Mouse (Mus musculus): ENCODE results near the gene Mettl11b. TPM values are rescaled to one million over a fixed set of nuclear protein-coding genes. Genes with fewer than 3 reads are reported as not detected.

The Mettl11b gene
- total and polyA plus RNA-seq, 3 experiments = not detected

DNA sequence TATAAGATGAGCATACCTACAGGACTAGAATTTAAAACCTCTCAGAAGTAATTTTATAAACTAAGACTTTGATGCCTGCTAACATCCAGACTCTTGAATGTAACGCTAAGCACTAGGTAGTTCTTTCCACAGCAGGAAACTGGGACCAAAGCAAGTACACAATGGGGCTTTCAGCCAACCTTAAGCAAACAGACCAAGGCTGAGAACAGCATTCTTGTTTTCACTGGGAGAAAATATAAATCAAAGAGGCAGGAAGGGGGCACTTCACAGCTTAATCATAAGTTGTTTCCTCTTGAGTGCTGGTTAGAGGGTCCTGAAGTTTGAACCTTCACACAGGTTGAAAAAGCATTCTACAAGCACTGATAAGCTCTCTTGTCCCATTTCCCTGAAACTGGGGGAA, 1.1 kb downstream of the Mettl11b start:
- no peaks in the 10 kb centered on the region for H3K27me3 ChIP-seq (ENCODE audit: insufficient read depth, low read length)
- no peak overlapping the region for H3K4me3 ChIP-seq (ENCODE audit: low read depth, low read length)
- DNase-seq (ENCODE audit: low spot score) (no peak), ATAC-seq (ENCODE audit: extremely low read depth, insufficient number of reproducible peaks, low FRiP score, poor library complexity, severe bottlenecking) (no peak)
- H3K9me3 ChIP-seq (replicated peaks) = no peaks in the 10 kb centered on the region
- H3K4me1 ChIP-seq (ENCODE audit: insufficient read depth, low read depth, low read length) = peaks cover 1% of the 10 kb centered on the region; the same call in 1 of the 2 replicates
- TF ChIP-seq CTCF (IDR thresholded peaks at IDR 0.05; ENCODE audit: low read depth, low read length) (no peak), GATA1 (IDR thresholded peaks at IDR 0.05; ENCODE audit: borderline replicate concordance, low read length) (no peak), POLR2AphosphoS5 (IDR thresholded peaks at IDR 0.05; ENCODE audit: insufficient replicate concordance, low read depth, low read length) (no peak), TAL1 (conservative IDR thresholded peaks at IDR 0.05; ENCODE audit: low read depth, low read length) (no peak), GATA2 (IDR thresholded peaks at IDR 0.05; ENCODE audit: borderline replicate concordance, low read depth, low read length) (no peak)
- H3K36me3 ChIP-seq (replicated peaks) = no peaks in the 10 kb centered on the region

DNA sequence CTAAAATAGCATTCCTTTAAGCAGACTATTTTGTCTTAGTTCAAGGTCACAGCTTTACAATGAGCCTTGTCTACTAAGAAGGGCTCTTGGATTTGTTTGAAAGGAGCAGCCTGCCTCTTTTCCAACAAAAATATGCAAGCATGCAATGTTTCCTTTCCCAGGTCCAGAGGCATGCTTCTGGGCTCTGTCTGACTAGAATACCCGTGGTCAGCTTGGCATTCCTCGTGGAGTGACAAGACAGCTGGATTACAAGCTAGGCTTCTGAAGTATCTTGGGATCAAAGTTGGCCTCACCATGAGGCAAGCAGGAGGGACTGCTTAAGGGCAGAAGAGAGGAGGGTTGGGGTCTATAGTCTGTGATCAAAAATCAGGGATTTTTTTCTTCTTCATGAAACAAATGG, 16.4 kb downstream of the Mettl11b start:
- H3K36me3 ChIP-seq (replicated peaks) = no peaks in the 10 kb centered on the region
- TF ChIP-seq CTCF (IDR thresholded peaks at IDR 0.05; ENCODE audit: low read depth, low read length) (no peak), GATA2 (IDR thresholded peaks at IDR 0.05; ENCODE audit: borderline replicate concordance, low read depth, low read length) (no peak), GATA1 (IDR thresholded peaks at IDR 0.05; ENCODE audit: borderline replicate concordance, low read length) (no peak), TAL1 (conservative IDR thresholded peaks at IDR 0.05; ENCODE audit: low read depth, low read length) (no peak), POLR2AphosphoS5 (IDR thresholded peaks at IDR 0.05; ENCODE audit: insufficient replicate concordance, low read depth, low read length) (no peak)

DNA sequence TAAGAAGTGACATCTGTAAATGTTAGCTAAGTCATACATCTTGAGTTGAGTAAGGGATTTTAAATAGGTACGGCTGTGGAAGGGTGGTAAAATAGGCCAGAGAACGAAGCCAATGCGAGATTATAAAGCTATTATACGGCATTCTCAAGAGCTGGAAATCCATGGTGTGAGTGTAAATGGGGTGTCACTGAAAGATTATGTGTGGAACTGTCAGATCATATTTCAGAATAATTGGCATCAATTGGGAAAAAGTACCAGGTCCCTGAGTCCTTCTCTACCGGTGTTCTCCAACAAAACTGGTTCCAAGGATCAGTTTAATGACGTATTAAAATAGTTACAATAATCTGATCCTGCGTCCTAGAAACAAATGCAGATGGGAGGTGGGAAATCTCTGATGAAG, 24.5 kb downstream of the Mettl11b start:
- DNase-seq (ENCODE audit: low spot score) = no peak
- Histone ChIP-seq H3K9me3 (replicated peaks) (no peaks in the 10 kb centered on the region), H3K4me1 (ENCODE audit: insufficient read depth, low read depth, low read length) (no peaks in the 10 kb centered on the region), H3K4me3 (ENCODE audit: low read depth, low read length) (no peak overlapping the region), H3K36me3 (replicated peaks) (no peaks in the 10 kb centered on the region), H3K27me3 (ENCODE audit: insufficient read depth, low read length) (peaks cover 4% of the 10 kb centered on the region; the same call in 1 of the 2 replicates)
- TF ChIP-seq TAL1 (conservative IDR thresholded peaks at IDR 0.05; ENCODE audit: low read depth, low read length) (no peak), CTCF (IDR thresholded peaks at IDR 0.05; ENCODE audit: low read depth, low read length) (no peak), GATA1 (IDR thresholded peaks at IDR 0.05; ENCODE audit: borderline replicate concordance, low read length) (no peak), POLR2AphosphoS5 (IDR thresholded peaks at IDR 0.05; ENCODE audit: insufficient replicate concordance, low read depth, low read length) (no peak), GATA2 (IDR thresholded peaks at IDR 0.05; ENCODE audit: borderline replicate concordance, low read depth, low read length) (no peak)
- ATAC-seq (ENCODE audit: extremely low read depth, insufficient number of reproducible peaks, low FRiP score, poor library complexity, severe bottlenecking) = no peak

More for the DNA sequence above, 16.4 kb downstream of the Mettl11b start:
- Histone ChIP-seq H3K4me1 (ENCODE audit: insufficient read depth, low read depth, low read length) (no peaks in the 10 kb centered on the region), H3K27me3 (ENCODE audit: insufficient read depth, low read length) (no peaks in the 10 kb centered on the region), H3K4me3 (ENCODE audit: low read depth, low read length) (no peak overlapping the region), H3K9me3 (replicated peaks) (no peaks in the 10 kb centered on the region)
- DNase-seq (ENCODE audit: low spot score) (no peak), ATAC-seq (ENCODE audit: extremely low read depth, insufficient number of reproducible peaks, low FRiP score, poor library complexity, severe bottlenecking) (no peak)

DNA sequence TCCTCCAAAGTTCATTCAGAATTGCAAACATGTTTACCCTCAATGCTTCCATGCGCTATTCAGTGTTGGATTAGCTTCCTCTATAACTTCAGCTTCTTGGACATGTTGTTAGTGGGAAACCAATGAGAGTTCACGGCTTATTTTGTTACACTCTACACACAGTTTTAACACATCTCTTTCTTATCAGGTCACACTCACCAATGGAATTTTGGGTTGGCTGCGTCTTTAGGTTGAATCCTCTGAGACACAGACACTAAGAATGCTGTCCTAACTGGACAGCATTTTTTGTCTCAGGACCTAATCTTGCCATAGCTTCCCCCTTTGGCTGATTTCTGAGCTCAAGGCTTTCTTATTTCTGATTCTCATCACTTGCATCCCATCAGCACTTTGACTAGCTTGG, 25.3 kb downstream of the Mettl11b start:
- ATAC-seq (ENCODE audit: extremely low read depth, insufficient number of reproducible peaks, low FRiP score, poor library complexity, severe bottlenecking) (no peak), DNase-seq (ENCODE audit: low spot score) (no peak)
- TF ChIP-seq GATA2 (IDR thresholded peaks at IDR 0.05; ENCODE audit: borderline replicate concordance, low read depth, low read length) = no peak
- TF ChIP-seq TAL1 (conservative IDR thresholded peaks at IDR 0.05; ENCODE audit: low read depth, low read length) = no peak
- TF ChIP-seq GATA1 (IDR thresholded peaks at IDR 0.05; ENCODE audit: borderline replicate concordance, low read length) = no peak
- no peak for TF ChIP-seq CTCF (IDR thresholded peaks at IDR 0.05; ENCODE audit: low read depth, low read length)
- Histone ChIP-seq H3K4me3 (ENCODE audit: low read depth, low read length) (no peak overlapping the region), H3K4me1 (ENCODE audit: insufficient read depth, low read depth, low read length) (no peaks in the 10 kb centered on the region), H3K36me3 (replicated peaks) (no peaks in the 10 kb centered on the region), H3K9me3 (replicated peaks) (no peaks in the 10 kb centered on the region), H3K27me3 (ENCODE audit: insufficient read depth, low read length) (peaks cover 4% of the 10 kb centered on the region; the same call in 1 of the 2 replicates)

DNA sequence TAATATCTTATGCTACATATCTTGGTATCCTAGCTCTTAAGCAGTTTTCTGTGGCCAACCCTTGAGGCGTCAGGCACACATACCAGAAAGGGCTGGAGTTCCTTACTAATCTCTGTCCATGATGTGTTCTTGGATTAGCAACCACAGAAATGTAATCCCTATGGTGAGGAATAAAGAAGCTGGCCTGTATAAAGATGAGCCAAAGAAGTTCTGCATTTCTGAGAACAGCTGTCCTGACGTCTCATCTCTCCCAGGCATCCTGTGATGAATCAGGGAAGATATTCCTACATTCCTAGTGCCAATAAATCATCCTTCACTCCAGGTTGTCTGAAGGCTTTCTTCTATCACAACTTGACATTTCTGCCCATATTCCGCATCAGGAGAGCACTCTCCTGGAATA, 33.2 kb downstream of the Mettl11b start:
- TF ChIP-seq GATA2 (IDR thresholded peaks at IDR 0.05; ENCODE audit: borderline replicate concordance, low read depth, low read length) = no peak
- TF ChIP-seq POLR2AphosphoS5 (IDR thresholded peaks at IDR 0.05; ENCODE audit: insufficient replicate concordance, low read depth, low read length) = no peak
- TF ChIP-seq GATA1 (IDR thresholded peaks at IDR 0.05; ENCODE audit: borderline replicate concordance, low read length) = no peak
- no peak for TF ChIP-seq CTCF (IDR thresholded peaks at IDR 0.05; ENCODE audit: low read depth, low read length)
- no peak for TF ChIP-seq TAL1 (conservative IDR thresholded peaks at IDR 0.05; ENCODE audit: low read depth, low read length)
- Histone ChIP-seq H3K36me3 (replicated peaks) (no peaks in the 10 kb centered on the region), H3K4me3 (ENCODE audit: low read depth, low read length) (no peak overlapping the region), H3K4me1 (ENCODE audit: insufficient read depth, low read depth, low read length) (no peaks in the 10 kb centered on the region), H3K27me3 (ENCODE audit: insufficient read depth, low read length) (no peaks in the 10 kb centered on the region), H3K9me3 (replicated peaks) (no peaks in the 10 kb centered on the region)
- no peak for ATAC-seq (ENCODE audit: extremely low read depth, insufficient number of reproducible peaks, low FRiP score, poor library complexity, severe bottlenecking)
- no peak for DNase-seq (ENCODE audit: low spot score)

DNA sequence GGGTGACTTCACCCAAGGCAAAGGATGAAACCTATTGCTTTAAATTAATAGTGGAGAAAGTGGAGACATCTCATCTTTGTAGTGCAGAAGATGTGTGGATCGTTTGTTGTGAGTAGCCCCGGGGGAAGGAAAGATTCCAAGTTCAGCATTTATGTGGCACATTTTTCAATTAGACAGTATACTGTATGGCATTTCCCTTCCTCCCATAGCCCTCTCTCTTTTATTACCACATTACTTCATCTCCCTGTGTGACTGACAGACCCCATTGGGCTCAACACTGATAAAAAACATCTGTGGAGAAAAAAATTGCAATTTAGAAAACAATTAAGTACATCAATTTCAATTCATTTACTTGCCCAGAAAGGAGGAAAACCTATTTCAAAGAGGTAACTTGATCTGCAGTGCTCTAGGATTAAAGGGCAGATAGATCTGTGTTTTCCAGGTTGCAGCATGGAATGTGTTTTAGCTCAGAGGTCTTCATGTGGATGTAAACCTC, 42.0 kb downstream of the Mettl11b start:
- Histone ChIP-seq H3K9me3 (replicated peaks) (no peaks in the 10 kb centered on the region), H3K4me3 (ENCODE audit: low read depth, low read length) (no peak overlapping the region), H3K36me3 (replicated peaks) (no peaks in the 10 kb centered on the region), H3K27me3 (ENCODE audit: insufficient read depth, low read length) (no peaks in the 10 kb centered on the region), H3K4me1 (ENCODE audit: insufficient read depth, low read depth, low read length) (no peaks in the 10 kb centered on the region)
- TF ChIP-seq GATA1 (IDR thresholded peaks at IDR 0.05; ENCODE audit: borderline replicate concordance, low read length) = no peak
- TF ChIP-seq POLR2AphosphoS5 (IDR thresholded peaks at IDR 0.05; ENCODE audit: insufficient replicate concordance, low read depth, low read length) = no peak
- TF ChIP-seq GATA2 (IDR thresholded peaks at IDR 0.05; ENCODE audit: borderline replicate concordance, low read depth, low read length) = no peak
- TF ChIP-seq TAL1 (conservative IDR thresholded peaks at IDR 0.05; ENCODE audit: low read depth, low read length) = no peak
- TF ChIP-seq CTCF (IDR thresholded peaks at IDR 0.05; ENCODE audit: low read depth, low read length) = no peak
- no peak for ATAC-seq (ENCODE audit: extremely low read depth, insufficient number of reproducible peaks, low FRiP score, poor library complexity, severe bottlenecking)
- DNase-seq (ENCODE audit: low spot score) = no peak

Measured in G1E (cell line).